Mouse (Mus musculus) intestine, embryonic 16.5 days (tissue): ENCODE results near the gene Lamp1. TPM values are rescaled to one million over a fixed set of nuclear protein-coding genes. Genes with fewer than 3 reads are reported as not detected.

Source experiments
- ATAC-seq: fragments of 200-750 bp; cut with Nextera tagmentation; 2 replicates; pipeline ENCODE4 v1.8.0; 2017; ENCODE audit warnings: moderate TSS enrichment, moderate library complexity
- H3K27ac ChIP-seq: fragments of 300-500 bp; sonication (generic); 2 replicates; pipeline ENCODE4 v1.5.1; 2014; ENCODE audit warnings: mild to moderate bottlenecking, low read length
- H3K27me3 ChIP-seq: fragments of 300-500 bp; sonication (generic); replicated peaks from 2 replicates; pipeline ENCODE4 v1.6.1; 2014; ENCODE audit warnings: low read length, control low read depth, mixed read lengths; ENCODE audit not compliant: control insufficient read depth, insufficient read depth
- H3K36me3 ChIP-seq: fragments of 300-500 bp; sonication (generic); 2 replicates; pipeline ENCODE4 v1.6.1; 2014; ENCODE audit warnings: low read length, control low read depth; ENCODE audit not compliant: control insufficient read depth, insufficient read depth
- H3K4me1 ChIP-seq: fragments of 300-500 bp; sonication (generic); 2 replicates; pipeline ENCODE4 v1.6.1; 2014; ENCODE audit warnings: low read length, control low read depth, mixed read lengths; ENCODE audit not compliant: control insufficient read depth, insufficient read depth
- H3K4me2 ChIP-seq: fragments of 300-500 bp; sonication (generic); 2 replicates; pipeline ENCODE4 v1.6.1; 2014; ENCODE audit warnings: low read depth, low read length, control low read depth
- H3K4me3 ChIP-seq: fragments of 300-500 bp; sonication (generic); 2 replicates; pipeline ENCODE4 v1.5.1; 2014; ENCODE audit warnings: mild to moderate bottlenecking, low read length
- H3K9ac ChIP-seq: fragments of 300-500 bp; sonication (generic); 2 replicates; pipeline ENCODE4 v1.6.1; 2014; ENCODE audit warnings: low read depth, low read length
- H3K9me3 ChIP-seq: fragments of 300-500 bp; sonication (generic); 2 replicates; pipeline ENCODE4 v1.6.1; 2016; ENCODE audit warnings: low read length, control low read depth; ENCODE audit not compliant: control insufficient read depth
- WGBS: fragments of 180-500 bp; shearing (Covaris S2); extraction: QIAGEN DNeasy Blood & Tissue Kit; methylation state at CpG from one replicate; pipeline ENCODE4 v1.1.7; 2014; 5-methylcytosine and 5-hydroxymethylcytosine counted together
- polyA plus RNA-seq: library from polyadenylated mRNA; unstranded; fragments of >200 nt; fragmentation: Nextera tagmentation; extraction: Ambion mirVana; gene quantifications from 2 replicates; pipeline ENCODE4 v1.2.1, GENCODE M21; 2015

Lamp1 gene
- polyA plus RNA-seq, 1 experiment from 2014 or later: 256 TPM

GRCm38 (mm10) chr8:13175650-13176049, 16.7 kb downstream of the Lamp1 start:
- 67% methylated on average over 1 of the region's 1 CpGs for WGBS
- Histone ChIP-seq H3K4me3 (no peak overlapping the region), H3K4me2 (no peak overlapping the region), H3K27ac (peak overlapping the region; percentile 44; the same call in 1 of the 2 replicates), H3K9me3 (no peaks in the 10 kb centered on the region), H3K4me1 (no peaks in the 10 kb centered on the region), H3K9ac (no peak overlapping the region), H3K36me3 (peaks cover 28% of the 10 kb centered on the region), H3K27me3 (no peaks in the 10 kb centered on the region)
- 0 out of 2 replicates have a peak, but pooled peaks have one; percentile 8 for ATAC-seq

- H3K9ac ChIP-seq: no peak overlapping the region
- H3K4me1 ChIP-seq: no peaks in the 10 kb centered on the region
- peak overlapping the region; percentile 26; the same call in 1 of the 2 replicates for H3K27ac ChIP-seq
- H3K27me3 ChIP-seq: no peaks in the 10 kb centered on the region
- peaks cover 24% of the 10 kb centered on the region for H3K36me3 ChIP-seq
- 80% methylated on average over 7 of the region's 7 CpGs for WGBS
- H3K9me3 ChIP-seq: no peaks in the 10 kb centered on the region
- no peak overlapping the region for H3K4me2 ChIP-seq
- no peak overlapping the region for H3K4me3 ChIP-seq
- ATAC-seq: peak; percentile 66
Measured at GRCm38 (mm10) chr8:13177173-13177852, 18.4 kb downstream of the Lamp1 start.

DNA sequence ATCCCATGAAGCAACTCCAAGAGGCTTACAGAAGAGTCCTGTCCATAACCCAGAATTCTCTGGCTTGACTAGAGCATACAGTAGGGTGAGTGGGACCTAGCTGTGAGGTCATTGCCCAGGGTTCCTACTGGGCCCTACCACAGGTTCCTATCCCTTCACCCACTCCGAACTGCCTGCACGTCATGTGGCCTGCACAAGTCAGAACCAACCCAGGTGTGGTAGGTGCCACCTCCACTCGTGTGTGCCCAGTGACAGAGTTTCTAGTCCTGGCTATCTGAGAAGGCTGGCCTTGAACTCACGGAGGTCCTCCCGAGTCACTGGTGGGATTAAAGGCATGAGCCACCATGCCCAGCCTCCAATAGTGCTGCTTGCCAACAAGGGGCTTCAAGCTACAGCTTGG, 19.2 kb downstream of the Lamp1 start:
- Histone ChIP-seq H3K4me2 (no peak overlapping the region), H3K9me3 (no peaks in the 10 kb centered on the region), H3K27ac (peak overlapping the region; percentile 27; the same call in 1 of the 2 replicates), H3K9ac (no peak overlapping the region), H3K27me3 (no peaks in the 10 kb centered on the region), H3K36me3 (peaks cover 19% of the 10 kb centered on the region; the same call in 1 of the 2 replicates), H3K4me3 (no peak overlapping the region), H3K4me1 (no peaks in the 10 kb centered on the region)
- 89% methylated on average over 5 of the region's 5 CpGs for WGBS
- ATAC-seq: no peak

DNA sequence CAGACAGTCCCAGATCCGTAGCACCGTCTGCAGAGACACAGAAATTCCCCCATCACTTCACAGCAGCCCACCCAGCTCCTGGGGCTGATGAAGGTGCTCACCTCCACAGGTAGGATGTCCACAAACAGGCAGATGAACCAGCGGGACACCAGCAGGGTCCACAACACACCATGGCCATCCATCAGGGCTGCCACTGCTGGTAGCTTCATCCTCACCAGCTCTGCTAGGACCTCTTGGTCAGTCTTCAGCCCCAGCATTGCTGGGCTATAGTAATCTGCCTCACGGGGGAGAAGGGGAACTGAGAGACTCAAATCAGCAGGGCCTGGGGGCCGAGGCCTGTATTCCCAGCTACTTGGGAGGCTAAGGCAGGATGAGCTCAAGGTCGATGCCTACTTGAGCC, 20.5 kb downstream of the Lamp1 start:
- 76% methylated on average over 6 of the region's 6 CpGs for WGBS
- H3K9me3 ChIP-seq: no peaks in the 10 kb centered on the region

DNA sequence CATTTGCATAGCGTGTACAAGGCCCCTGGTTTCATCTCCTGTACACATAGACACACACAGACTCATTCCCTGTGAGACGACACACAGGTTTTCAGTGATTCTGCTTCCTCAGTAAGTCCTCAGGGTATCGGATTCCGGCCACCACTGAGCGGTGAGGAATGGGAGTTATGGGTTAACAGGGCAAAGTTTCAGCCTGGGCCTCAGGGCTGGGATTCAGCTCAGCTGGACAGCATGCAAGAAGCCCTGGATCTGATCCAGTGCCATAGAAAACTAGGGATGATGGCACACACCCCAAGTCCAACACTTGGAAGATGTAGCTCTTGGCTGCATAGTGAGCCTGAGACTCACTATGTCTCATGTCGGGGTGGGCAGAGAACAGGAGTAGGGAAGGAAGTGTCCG, 21.0 kb downstream of the Lamp1 start:
- Histone ChIP-seq H3K9ac (no peak overlapping the region), H3K27ac (no peak overlapping the region), H3K36me3 (peaks cover 10% of the 10 kb centered on the region; the same call in 1 of the 2 replicates), H3K4me3 (no peak overlapping the region), H3K4me2 (no peak overlapping the region), H3K9me3 (no peaks in the 10 kb centered on the region), H3K27me3 (no peaks in the 10 kb centered on the region), H3K4me1 (no peaks in the 10 kb centered on the region)
- no peak for ATAC-seq
- WGBS: 75% methylated on average over 7 of the region's 7 CpGs

More for the DNA sequence above, 20.5 kb downstream of the Lamp1 start:
- Histone ChIP-seq H3K4me1 (no peaks in the 10 kb centered on the region), H3K27ac (no peak overlapping the region), H3K4me2 (no peak overlapping the region), H3K27me3 (no peaks in the 10 kb centered on the region), H3K36me3 (peaks cover 12% of the 10 kb centered on the region; the same call in 1 of the 2 replicates), H3K9ac (no peak overlapping the region), H3K4me3 (no peak overlapping the region)
- no peak for ATAC-seq

DNA sequence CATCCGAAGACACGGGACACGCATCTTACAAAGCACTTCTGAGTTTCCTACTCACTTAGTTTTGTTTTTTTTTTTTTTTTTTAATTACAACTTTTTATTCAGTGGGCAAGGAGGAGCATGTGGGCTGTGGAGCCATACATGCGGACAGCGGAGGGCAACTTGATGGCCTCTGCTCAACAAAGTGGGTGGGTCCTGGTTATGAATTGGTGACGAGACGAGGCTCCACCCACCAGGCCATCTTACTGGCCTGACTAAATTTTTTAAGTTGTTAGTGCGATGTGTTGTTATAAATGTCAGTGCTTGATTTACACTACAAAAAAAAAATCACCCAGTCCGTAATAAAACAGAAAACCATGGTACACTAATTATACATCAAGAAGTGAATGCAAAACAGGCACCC, 21.4 kb downstream of the Lamp1 start:
- Histone ChIP-seq H3K36me3 (peaks cover 6% of the 10 kb centered on the region; the same call in 1 of the 2 replicates), H3K9ac (no peak overlapping the region), H3K27ac (no peak overlapping the region), H3K4me2 (no peak overlapping the region), H3K27me3 (no peaks in the 10 kb centered on the region), H3K9me3 (no peaks in the 10 kb centered on the region), H3K4me1 (no peaks in the 10 kb centered on the region), H3K4me3 (no peak overlapping the region)
- WGBS: 76% methylated on average over 9 of the region's 9 CpGs
- no peak for ATAC-seq

DNA sequence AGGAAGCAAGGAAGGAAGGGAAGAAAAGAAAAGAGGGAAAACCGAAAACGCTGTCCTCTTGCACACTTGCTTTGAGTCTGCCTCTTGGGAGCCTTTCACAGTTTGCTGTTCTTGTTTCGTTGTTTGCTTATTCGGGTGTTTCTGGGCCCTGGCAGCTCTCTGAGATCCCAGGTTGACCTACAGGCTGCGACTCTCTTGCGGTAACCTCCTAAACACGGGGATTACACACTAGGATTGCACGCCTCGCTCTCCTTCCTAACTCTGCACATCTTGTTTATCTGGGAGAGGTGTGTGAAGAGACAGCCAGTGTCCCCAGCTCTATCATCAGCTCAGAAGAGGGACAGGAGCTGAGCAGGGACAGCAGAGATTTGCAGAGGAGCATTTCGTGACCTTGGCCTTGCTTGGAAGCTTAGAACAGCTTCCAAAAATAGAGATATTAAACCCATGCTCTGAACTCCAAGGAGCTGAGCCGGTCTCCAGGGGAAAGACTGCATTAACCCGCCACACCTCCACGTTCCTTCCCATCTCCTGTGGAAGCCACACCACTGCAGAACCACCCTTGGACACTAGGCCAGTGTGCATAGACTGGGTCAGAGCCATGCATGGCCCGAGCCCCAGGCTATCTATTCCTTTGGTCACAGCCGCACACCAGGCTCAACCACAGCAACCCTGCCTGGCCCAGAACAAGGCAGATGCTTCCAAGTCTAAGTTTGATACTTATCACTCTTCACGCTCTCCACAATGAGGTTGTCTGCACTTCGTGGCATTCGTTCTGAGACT, 22.1 kb downstream of the Lamp1 start:
- 80% methylated on average over 18 of the region's 18 CpGs for WGBS
- Histone ChIP-seq H3K4me3 (no peak overlapping the region), H3K4me1 (no peaks in the 10 kb centered on the region), H3K27ac (no peak overlapping the region), H3K36me3 (peaks cover 4% of the 10 kb centered on the region; the same call in 1 of the 2 replicates), H3K9ac (no peak overlapping the region), H3K9me3 (no peaks in the 10 kb centered on the region), H3K4me2 (no peak overlapping the region), H3K27me3 (no peaks in the 10 kb centered on the region)
- ATAC-seq: no peak

GRCm38 (mm10) chr8:13181691-13181976, 22.7 kb downstream of the Lamp1 start:
- Histone ChIP-seq H3K36me3 (no peaks in the 10 kb centered on the region), H3K4me1 (no peaks in the 10 kb centered on the region), H3K9me3 (no peaks in the 10 kb centered on the region), H3K4me3 (no peak overlapping the region), H3K4me2 (no peak overlapping the region), H3K27ac (no peak overlapping the region), H3K27me3 (no peaks in the 10 kb centered on the region), H3K9ac (no peak overlapping the region)
- 56% methylated on average over 2 of the region's 2 CpGs for whole genome bisulfite sequencing
- no peak for ATAC-seq

DNA sequence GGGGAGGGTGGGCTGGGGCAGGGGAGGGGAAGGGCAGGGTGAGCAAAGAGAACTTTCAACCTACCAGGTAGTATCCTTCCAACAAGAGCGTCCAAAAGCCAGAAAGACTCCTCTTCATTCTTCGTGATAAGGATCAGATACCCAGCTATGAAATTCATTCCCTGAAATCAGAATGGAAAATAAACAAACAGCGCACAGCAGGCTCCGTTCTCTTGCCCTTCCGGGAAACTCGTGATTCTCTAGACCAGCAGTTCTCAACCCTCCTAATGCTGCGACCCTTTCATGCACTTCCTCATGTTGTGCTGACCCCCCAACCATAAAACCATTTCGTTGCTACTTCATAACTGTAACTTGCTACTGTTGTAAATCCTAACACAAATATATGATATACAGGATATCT, 27.9 kb downstream of the Lamp1 start:
- Histone ChIP-seq H3K36me3 (no peaks in the 10 kb centered on the region), H3K27ac (no peak overlapping the region), H3K4me1 (no peaks in the 10 kb centered on the region), H3K9ac (no peak overlapping the region), H3K4me3 (no peak overlapping the region), H3K9me3 (no peaks in the 10 kb centered on the region), H3K27me3 (no peaks in the 10 kb centered on the region), H3K4me2 (no peak overlapping the region)
- 84% methylated on average over 8 of the region's 8 CpGs for WGBS
- ATAC-seq: no peak
